Mouse (Mus musculus): ENCODE measurements at regions not wholly inside any gene's neighbourhood (a gene's known extent, or its start where the extent isn't known, plus 50 kb on each side); places are given as distances from the start of the nearest gene placed in this dataset.

- peaks cover 7% of the 10 kb centered on the region in 2 experiments for H3K4me1 ChIP-seq (ENCODE audit: control insufficient read depth in 1 of 2, insufficient read depth in 2 of 2)
- H3K27me3 ChIP-seq (replicated peaks) = no peaks in the 10 kb centered on the region
- H3K9ac ChIP-seq (ENCODE audit: insufficient read depth, low read depth) = no peak overlapping the region
- H3K36me3 ChIP-seq (replicated peaks in 1 of 2; ENCODE audit: control insufficient read depth in 1 of 2, insufficient read depth in 1 of 2, low read length in 1 of 2) = no peaks in the 10 kb centered on the region
- peak; percentile 5 for DNase-seq (ENCODE audit: extremely low read depth)
- H3K9me3 ChIP-seq (replicated peaks; ENCODE audit: low read length) = no peaks in the 10 kb centered on the region
- TF ChIP-seq JUND (conservative IDR thresholded peaks at IDR 0.05; ENCODE audit: low read depth, low read length) = no peak
- TF ChIP-seq MAFK (IDR thresholded peaks at IDR 0.05; ENCODE audit: insufficient replicate concordance, low read length) = no peak
- no peak for TF ChIP-seq USF2 (conservative IDR thresholded peaks at IDR 0.05; ENCODE audit: low read depth, low read length)
- no peak for TF ChIP-seq ZMIZ1 (IDR thresholded peaks at IDR 0.05; ENCODE audit: low read depth, low read length)
- no peak for TF ChIP-seq E2F4 (IDR thresholded peaks at IDR 0.05; ENCODE audit: insufficient replicate concordance, low read depth, low read length)
- TF ChIP-seq USF1 (IDR thresholded peaks at IDR 0.05; ENCODE audit: low read depth, low read length) = no peak
- no peak for TF ChIP-seq GABPA (IDR thresholded peaks at IDR 0.05; ENCODE audit: insufficient replicate concordance, low read depth, low read length)
- no peak for TF ChIP-seq NRF1 (IDR thresholded peaks at IDR 0.05; ENCODE audit: low read depth, low read length)
- no peak for TF ChIP-seq SIN3A (IDR thresholded peaks at IDR 0.05; ENCODE audit: low read length)
- no peak for TF ChIP-seq EP300 (IDR thresholded peaks at IDR 0.05; ENCODE audit: low read length)
- TF ChIP-seq TBP (conservative IDR thresholded peaks at IDR 0.05; ENCODE audit: low read depth, low read length) = no peak
- TF ChIP-seq MYC (IDR thresholded peaks at IDR 0.05; ENCODE audit: low read depth, low read length) = no peak
- no peak for TF ChIP-seq BHLHE40 (IDR thresholded peaks at IDR 0.05; ENCODE audit: low read depth, low read length)
- H3K27ac ChIP-seq (ENCODE audit: insufficient read depth, low read depth) = no peak overlapping the region
- H3K4me3 ChIP-seq (replicated peaks in 1 of 3; ENCODE audit: low read depth in 2 of 3, low read length in 2 of 3, poor library complexity in 1 of 3) = no peak overlapping the region
- in situ Hi-C loops (cut with MboI; ENCODE audit: low pct_ligation_motif_present, low pct_unique_long_range_greater_than_20kb, low sequenced_read_pairs) (no loop called here), dilution Hi-C loops (cut with MboI; ENCODE audit: extremely low pct_ligation_motif_present, extremely low pct_unique_long_range_greater_than_20kb, low sequenced_read_pairs) (no loop called here)
- H3K4me2 ChIP-seq (ENCODE audit: insufficient read depth, low read depth, poor library complexity, severe bottlenecking) = no peak overlapping the region
- H3K79me2 ChIP-seq (replicated peaks; ENCODE audit: control insufficient read depth, extremely low read depth, insufficient read depth, poor library complexity, severe bottlenecking) = no peaks in the 10 kb centered on the region
Measured at GRCm38 (mm10) chr11:105525608-105526007, 64.2 kb upstream of the Tanc2 start.

GRCm38 (mm10) chr11:105524400-105524799, 65.4 kb upstream of the Tanc2 start:
- Histone ChIP-seq H3K9me3 (replicated peaks; ENCODE audit: low read length) (no peaks in the 10 kb centered on the region), H3K36me3 (replicated peaks in 1 of 2; ENCODE audit: control insufficient read depth in 1 of 2, insufficient read depth in 1 of 2, low read length in 1 of 2) (no peaks in the 10 kb centered on the region), H3K9ac (ENCODE audit: insufficient read depth, low read depth) (no peak overlapping the region), H3K4me1 (ENCODE audit: control insufficient read depth in 1 of 2, insufficient read depth in 2 of 2) (peaks cover 5 to 7% of the 10 kb centered on the region in 2 experiments; a peak in 3 of 4 replicates), H3K27ac (ENCODE audit: insufficient read depth, low read depth) (no peak overlapping the region), H3K4me2 (ENCODE audit: insufficient read depth, low read depth, poor library complexity, severe bottlenecking) (no peak overlapping the region), H3K79me2 (replicated peaks; ENCODE audit: control insufficient read depth, extremely low read depth, insufficient read depth, poor library complexity, severe bottlenecking) (no peaks in the 10 kb centered on the region), H3K27me3 (replicated peaks) (no peaks in the 10 kb centered on the region), H3K4me3 (replicated peaks in 1 of 3; ENCODE audit: low read depth in 2 of 3, low read length in 2 of 3, poor library complexity in 1 of 3) (no peak overlapping the region)
- TF ChIP-seq ETS1 (conservative IDR thresholded peaks at IDR 0.05; ENCODE audit: low read depth, low read length) = no peak
- TF ChIP-seq POLR2A (IDR thresholded peaks at IDR 0.05; ENCODE audit: low read depth, low read length) = no peak
- TF ChIP-seq ZNF384 (IDR thresholded peaks at IDR 0.05; ENCODE audit: low read depth, low read length) = no peak
- TF ChIP-seq TBP (conservative IDR thresholded peaks at IDR 0.05; ENCODE audit: low read depth, low read length) = no peak
- TF ChIP-seq MAFK (IDR thresholded peaks at IDR 0.05; ENCODE audit: insufficient replicate concordance, low read length) = no peak
- no peak for TF ChIP-seq POLR2AphosphoS2 (IDR thresholded peaks at IDR 0.05; ENCODE audit: low read depth, low read length)
- TF ChIP-seq KAT2A (IDR thresholded peaks at IDR 0.05; ENCODE audit: insufficient replicate concordance, low read length) = no peak
- no peak for TF ChIP-seq IRF4 (IDR thresholded peaks at IDR 0.05; ENCODE audit: low read depth, low read length)
- TF ChIP-seq JUND (conservative IDR thresholded peaks at IDR 0.05; ENCODE audit: low read depth, low read length) = no peak
- no peak for TF ChIP-seq NELFE (IDR thresholded peaks at IDR 0.05; ENCODE audit: low read depth, low read length)
- TF ChIP-seq PAX5 (IDR thresholded peaks at IDR 0.05; ENCODE audit: low read length) = no peak
- TF ChIP-seq CHD1 (IDR thresholded peaks at IDR 0.05; ENCODE audit: low read depth, low read length) = no peak
- no peak for TF ChIP-seq RCOR1 (conservative IDR thresholded peaks at IDR 0.05; ENCODE audit: low read depth, low read length)
- TF ChIP-seq SMC3 (IDR thresholded peaks at IDR 0.05; ENCODE audit: low read depth, low read length) = no peak
- no peak for TF ChIP-seq RAD21 (IDR thresholded peaks at IDR 0.05; ENCODE audit: low read depth, low read length)
- TF ChIP-seq ZC3H11A (IDR thresholded peaks at IDR 0.05; ENCODE audit: low read depth, low read length) = no peak
- no peak for TF ChIP-seq GABPA (IDR thresholded peaks at IDR 0.05; ENCODE audit: insufficient replicate concordance, low read depth, low read length)
- no peak for TF ChIP-seq MYC (IDR thresholded peaks at IDR 0.05; ENCODE audit: low read depth, low read length)
- no peak for TF ChIP-seq SIN3A (IDR thresholded peaks at IDR 0.05; ENCODE audit: low read length)
- no peak for TF ChIP-seq BHLHE40 (IDR thresholded peaks at IDR 0.05; ENCODE audit: low read depth, low read length)
- dilution Hi-C loops (cut with MboI; ENCODE audit: extremely low pct_ligation_motif_present, extremely low pct_unique_long_range_greater_than_20kb, low sequenced_read_pairs) (no loop called here), in situ Hi-C loops (cut with MboI; ENCODE audit: low pct_ligation_motif_present, low pct_unique_long_range_greater_than_20kb, low sequenced_read_pairs) (no loop called here)
- DNase-seq (ENCODE audit: extremely low read depth) = no peak
